Mouse (Mus musculus) ES-Bruce4 (cell line): ENCODE measurements around the gene Pgs1.

Experiments used
- CTCF ChIP-seq: IDR thresholded peaks from one replicate; pipeline ENCODE4 v1.8.1; 2011; ENCODE audit warnings: low read depth, low read length
- POLR2A ChIP-seq: IDR thresholded peaks from one replicate; pipeline ENCODE4 v1.8.1; 2011; ENCODE audit warnings: low read length; ENCODE audit not compliant: insufficient read depth

DNA sequence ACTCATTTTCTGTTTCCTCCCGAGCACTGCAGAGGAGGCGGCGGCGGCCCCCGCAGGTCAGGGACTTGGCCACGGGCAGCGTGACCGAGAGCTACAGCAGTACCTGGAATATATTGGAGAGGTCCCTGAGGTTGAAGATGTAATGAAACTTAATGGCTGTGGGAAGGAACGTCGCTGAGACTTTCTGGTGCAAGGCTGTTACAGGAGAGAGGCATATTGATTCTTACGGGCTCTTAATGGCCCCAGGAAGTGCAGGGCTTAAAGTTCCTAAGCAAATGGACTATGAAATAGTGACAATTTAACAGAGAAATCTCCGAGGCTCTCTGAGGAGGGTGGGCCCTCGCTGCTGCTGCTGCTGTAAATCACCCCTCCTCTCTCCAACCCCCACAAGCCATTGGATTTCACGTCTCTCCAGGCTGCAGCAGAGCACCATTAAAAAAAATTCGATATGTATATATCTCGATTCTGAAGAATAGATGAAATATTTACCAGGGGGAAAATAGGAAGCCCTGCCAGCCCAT lies 82.8 kb downstream of the Pgs1 start:
- TF ChIP-seq CTCF = no peak
- no peak for TF ChIP-seq POLR2A
